Mouse (Mus musculus): ENCODE data around the gene Myog. TPM values are rescaled to one million over a fixed set of nuclear protein-coding genes. Genes with fewer than 3 reads are reported as not detected.
A peak's percentile ranks its signal among the peaks of the same experiment; 100 is the strongest.

Gene Myog
- polyA plus RNA-seq, 1 experiment from 2014 or later: 0.17 TPM

GRCm38 (mm10) chr1:134264341-134264740, 25.4 kb upstream of the Myog start:
- Histone ChIP-seq H3K27me3 (ENCODE audit: control insufficient read depth, insufficient read depth, low read length) (no peaks in the 10 kb centered on the region), H3K4me2 (replicated peaks) (no peak overlapping the region), H3K4me3 (replicated peaks; ENCODE audit: low read length) (no peak overlapping the region), H3K9me3 (ENCODE audit: control insufficient read depth, low read length) (peaks cover 11% of the 10 kb centered on the region), H3K4me1 (replicated peaks; ENCODE audit: control insufficient read depth, insufficient read depth, low read length) (peaks cover 7% of the 10 kb centered on the region; the same call in 1 of the 2 replicates), H3K27ac (no peak overlapping the region), H3K36me3 (replicated peaks; ENCODE audit: control insufficient read depth, insufficient read depth) (no peaks in the 10 kb centered on the region), H3K9ac (no peak overlapping the region)
- DNase-seq (ENCODE audit: low spot score) (no peak), ATAC-seq (ENCODE audit: low FRiP score) (no peak)
- 93% methylated on average over 6 of the region's 6 CpGs for WGBS

- Histone ChIP-seq H3K9ac (no peak overlapping the region), H3K4me3 (replicated peaks; ENCODE audit: low read length) (no peak overlapping the region), H3K4me1 (replicated peaks; ENCODE audit: control insufficient read depth, insufficient read depth, low read length) (peaks cover 7% of the 10 kb centered on the region; the same call in 1 of the 2 replicates), H3K27ac (peak overlapping the region; percentile 14; the same call in 1 of the 2 replicates), H3K4me2 (replicated peaks) (no peak overlapping the region), H3K36me3 (replicated peaks; ENCODE audit: control insufficient read depth, insufficient read depth) (no peaks in the 10 kb centered on the region), H3K27me3 (ENCODE audit: control insufficient read depth, insufficient read depth, low read length) (no peaks in the 10 kb centered on the region), H3K9me3 (ENCODE audit: control insufficient read depth, low read length) (peaks cover 4% of the 10 kb centered on the region)
- WGBS: 23% methylated on average over 2 of the region's 2 CpGs
- ATAC-seq (ENCODE audit: low FRiP score) (peak; percentile 48; the same call in 1 of the 2 replicates), DNase-seq (ENCODE audit: low spot score) (no peak)
These were observed 24.0 kb upstream of the Myog start for GRCm38 (mm10) chr1:134265797-134266196.

- Histone ChIP-seq H3K27ac (no peak overlapping the region), H3K27me3 (ENCODE audit: control insufficient read depth, insufficient read depth, low read length) (no peaks in the 10 kb centered on the region), H3K4me1 (replicated peaks; ENCODE audit: control insufficient read depth, insufficient read depth, low read length) (peaks cover 12% of the 10 kb centered on the region), H3K9ac (no peak overlapping the region), H3K4me2 (replicated peaks) (no peak overlapping the region), H3K36me3 (replicated peaks; ENCODE audit: control insufficient read depth, insufficient read depth) (no peaks in the 10 kb centered on the region), H3K4me3 (replicated peaks; ENCODE audit: low read length) (no peak overlapping the region), H3K9me3 (ENCODE audit: control insufficient read depth, low read length) (no peaks in the 10 kb centered on the region)
- 71% methylated on average over 7 of the region's 7 CpGs for WGBS
- ATAC-seq (ENCODE audit: low FRiP score) (no peak), DNase-seq (ENCODE audit: low spot score) (no peak)
These were observed 19.8 kb upstream of the Myog start for GRCm38 (mm10) chr1:134270026-134270425.

GRCm38 (mm10) chr1:134272754-134273250, 17.0 kb upstream of the Myog start:
- Histone ChIP-seq H3K4me3 (replicated peaks; ENCODE audit: low read length) (no peak overlapping the region), H3K9ac (no peak overlapping the region), H3K9me3 (ENCODE audit: control insufficient read depth, low read length) (no peaks in the 10 kb centered on the region), H3K27me3 (ENCODE audit: control insufficient read depth, insufficient read depth, low read length) (no peaks in the 10 kb centered on the region), H3K27ac (peak overlapping the region; percentile 64; the same call in 1 of the 2 replicates), H3K4me2 (replicated peaks) (no peak overlapping the region), H3K4me1 (replicated peaks; ENCODE audit: control insufficient read depth, insufficient read depth, low read length) (peaks cover 5% of the 10 kb centered on the region; the same call in 1 of the 2 replicates), H3K36me3 (replicated peaks; ENCODE audit: control insufficient read depth, insufficient read depth) (no peaks in the 10 kb centered on the region)
- WGBS: 62% methylated on average over 5 of the region's 5 CpGs
- DNase-seq (ENCODE audit: low spot score) (no peak), ATAC-seq (ENCODE audit: low FRiP score) (no peak)

- ATAC-seq (ENCODE audit: low FRiP score): peak; percentile 55; the same call in 1 of the 2 replicates
- no peak overlapping the region for H3K4me2 ChIP-seq (replicated peaks)
- H3K9ac ChIP-seq: peak overlapping the region; percentile 2; the same call in 1 of the 2 replicates
- H3K27ac ChIP-seq: peak overlapping the region; percentile 64
- H3K27me3 ChIP-seq (ENCODE audit: control insufficient read depth, insufficient read depth, low read length): no peaks in the 10 kb centered on the region
- 51% methylated on average over 9 of the region's 9 CpGs for WGBS
- DNase-seq (ENCODE audit: low spot score): no peak
- H3K4me3 ChIP-seq (replicated peaks; ENCODE audit: low read length): no peak overlapping the region
- H3K9me3 ChIP-seq (ENCODE audit: control insufficient read depth, low read length): no peaks in the 10 kb centered on the region
- peaks cover 5% of the 10 kb centered on the region; the same call in 1 of the 2 replicates for H3K4me1 ChIP-seq (replicated peaks; ENCODE audit: control insufficient read depth, insufficient read depth, low read length)
- H3K36me3 ChIP-seq (replicated peaks; ENCODE audit: control insufficient read depth, insufficient read depth): no peaks in the 10 kb centered on the region
These were observed 16.0 kb upstream of the Myog start for GRCm38 (mm10) chr1:134273493-134274395.

GRCm38 (mm10) chr1:134274483-134274920, 15.3 kb upstream of the Myog start:
- Histone ChIP-seq H3K27ac (peak overlapping the region; percentile 64; the same call in 1 of the 2 replicates), H3K9ac (no peak overlapping the region), H3K27me3 (ENCODE audit: control insufficient read depth, insufficient read depth, low read length) (no peaks in the 10 kb centered on the region), H3K4me2 (replicated peaks) (no peak overlapping the region), H3K4me1 (replicated peaks; ENCODE audit: control insufficient read depth, insufficient read depth, low read length) (peaks cover 5% of the 10 kb centered on the region; the same call in 1 of the 2 replicates), H3K36me3 (replicated peaks; ENCODE audit: control insufficient read depth, insufficient read depth) (no peaks in the 10 kb centered on the region), H3K9me3 (ENCODE audit: control insufficient read depth, low read length) (no peaks in the 10 kb centered on the region), H3K4me3 (replicated peaks; ENCODE audit: low read length) (no peak overlapping the region)
- ATAC-seq (ENCODE audit: low FRiP score) (no peak), DNase-seq (ENCODE audit: low spot score) (no peak)
- 78% methylated on average over 7 of the region's 7 CpGs for WGBS

GRCm38 (mm10) chr1:134275616-134276464, 13.9 kb upstream of the Myog start:
- H3K9ac ChIP-seq: no peak overlapping the region
- no peaks in the 10 kb centered on the region for H3K36me3 ChIP-seq (replicated peaks; ENCODE audit: control insufficient read depth, insufficient read depth)
- DNase-seq (ENCODE audit: low spot score): no peak
- no peak overlapping the region for H3K4me3 ChIP-seq (replicated peaks; ENCODE audit: low read length)
- H3K27ac ChIP-seq: no peak overlapping the region
- no peak overlapping the region for H3K4me2 ChIP-seq (replicated peaks)
- 74% methylated on average over 13 of the region's 13 CpGs for WGBS
- peaks cover 5% of the 10 kb centered on the region; the same call in 1 of the 2 replicates for H3K4me1 ChIP-seq (replicated peaks; ENCODE audit: control insufficient read depth, insufficient read depth, low read length)
- no peaks in the 10 kb centered on the region for H3K9me3 ChIP-seq (ENCODE audit: control insufficient read depth, low read length)
- no peak for ATAC-seq (ENCODE audit: low FRiP score)
- H3K27me3 ChIP-seq (ENCODE audit: control insufficient read depth, insufficient read depth, low read length): no peaks in the 10 kb centered on the region

GRCm38 (mm10) chr1:134276823-134277222, 13.0 kb upstream of the Myog start:
- H3K4me2 ChIP-seq (replicated peaks): no peak overlapping the region
- H3K4me1 ChIP-seq (replicated peaks; ENCODE audit: control insufficient read depth, insufficient read depth, low read length): peaks cover 5% of the 10 kb centered on the region; the same call in 1 of the 2 replicates
- ATAC-seq (ENCODE audit: low FRiP score) (no peak), DNase-seq (ENCODE audit: low spot score) (no peak)
- 85% methylated on average over 7 of the region's 7 CpGs for WGBS
- H3K9ac ChIP-seq: no peak overlapping the region
- no peaks in the 10 kb centered on the region for H3K9me3 ChIP-seq (ENCODE audit: control insufficient read depth, low read length)
- no peak overlapping the region for H3K27ac ChIP-seq
- H3K27me3 ChIP-seq (ENCODE audit: control insufficient read depth, insufficient read depth, low read length): no peaks in the 10 kb centered on the region
- no peaks in the 10 kb centered on the region for H3K36me3 ChIP-seq (replicated peaks; ENCODE audit: control insufficient read depth, insufficient read depth)
- H3K4me3 ChIP-seq (replicated peaks; ENCODE audit: low read length): no peak overlapping the region

GRCm38 (mm10) chr1:134280174-134280573, 9.6 kb upstream of the Myog start:
- H3K4me1 ChIP-seq (replicated peaks; ENCODE audit: control insufficient read depth, insufficient read depth, low read length): no peaks in the 10 kb centered on the region
- no peaks in the 10 kb centered on the region for H3K9me3 ChIP-seq (ENCODE audit: control insufficient read depth, low read length)
- ATAC-seq (ENCODE audit: low FRiP score) (no peak), DNase-seq (ENCODE audit: low spot score) (no peak)
- no peaks in the 10 kb centered on the region for H3K27me3 ChIP-seq (ENCODE audit: control insufficient read depth, insufficient read depth, low read length)
- no peak overlapping the region for H3K4me3 ChIP-seq (replicated peaks; ENCODE audit: low read length)
- no peak overlapping the region for H3K4me2 ChIP-seq (replicated peaks)
- WGBS: 89% methylated on average over 5 of the region's 5 CpGs
- no peak overlapping the region for H3K27ac ChIP-seq
- no peak overlapping the region for H3K9ac ChIP-seq
- H3K36me3 ChIP-seq (replicated peaks; ENCODE audit: control insufficient read depth, insufficient read depth): no peaks in the 10 kb centered on the region
